Mouse (Mus musculus) monocyte, adult 2 months (primary cell): ENCODE data around the gene Urm1.

Experiments
- DNase-seq, 2 experiments: peaks; one replicate each; pipeline ENCODE4 v3.0.0; 2022; ENCODE audit warnings: low spot score in 2 of 2, low read depth in 1 of 2

The Urm1 gene

GRCm38 (mm10) chr2:29826926-29827708, 7.2 kb downstream of the Urm1 start:
- peak; percentile 90 to 92 for DNase-seq

- no peak for DNase-seq
Measured at GRCm38 (mm10) chr2:29827709-29828024, 7.8 kb downstream of the Urm1 start.

GRCm38 (mm10) chr2:29831106-29831505, 11.2 kb downstream of the Urm1 start:
- DNase-seq, result no peak

- DNase-seq, result no peak
Measured at GRCm38 (mm10) chr2:29833796-29834195, 13.9 kb downstream of the Urm1 start.

- no peak for DNase-seq
Measured at GRCm38 (mm10) chr2:29835391-29835899, 15.6 kb downstream of the Urm1 start.

- DNase-seq, result no peak
Measured at GRCm38 (mm10) chr2:29839460-29839859, 19.6 kb downstream of the Urm1 start.

- DNase-seq, result no peak
Measured at GRCm38 (mm10) chr2:29843231-29844105, 23.6 kb downstream of the Urm1 start.

GRCm38 (mm10) chr2:29844115-29844514, 24.2 kb downstream of the Urm1 start:
- no peak for DNase-seq

- no peak for DNase-seq
Measured at GRCm38 (mm10) chr2:29844661-29845060, 24.8 kb downstream of the Urm1 start.

- DNase-seq, result no peak
Measured at GRCm38 (mm10) chr2:29845636-29846035, 25.8 kb downstream of the Urm1 start.

GRCm38 (mm10) chr2:29846061-29846853, 26.4 kb downstream of the Urm1 start:
- no peak for DNase-seq

- no peak for DNase-seq
Measured at GRCm38 (mm10) chr2:29846911-29847310, 27.0 kb downstream of the Urm1 start.

GRCm38 (mm10) chr2:29849041-29849440, 29.2 kb downstream of the Urm1 start:
- no peak for DNase-seq

- no peak for DNase-seq
Measured at GRCm38 (mm10) chr2:29849841-29850480, 30.1 kb downstream of the Urm1 start.

GRCm38 (mm10) chr2:29852957-29853485, 33.1 kb downstream of the Urm1 start:
- no peak for DNase-seq

- no peak for DNase-seq
Measured at GRCm38 (mm10) chr2:29853736-29854135, 33.9 kb downstream of the Urm1 start.

GRCm38 (mm10) chr2:29855585-29856210, 35.8 kb downstream of the Urm1 start:
- no peak for DNase-seq

GRCm38 (mm10) chr2:29856451-29857260, 36.8 kb downstream of the Urm1 start:
- no peak for DNase-seq

GRCm38 (mm10) chr2:29857341-29857740, 37.5 kb downstream of the Urm1 start:
- no peak for DNase-seq
